Mouse (Mus musculus) brain, adult 2 months (tissue): Measurements from ENCODE around the gene Ext2.
A peak's percentile ranks its signal among the peaks of the same experiment; 100 is the strongest.

ENCODE experiments used
- DNase-seq: peaks from one replicate; pipeline ENCODE4 v3.0.0; 2011; ENCODE audit warnings: low read depth, low spot score

Ext2 gene

DNA sequence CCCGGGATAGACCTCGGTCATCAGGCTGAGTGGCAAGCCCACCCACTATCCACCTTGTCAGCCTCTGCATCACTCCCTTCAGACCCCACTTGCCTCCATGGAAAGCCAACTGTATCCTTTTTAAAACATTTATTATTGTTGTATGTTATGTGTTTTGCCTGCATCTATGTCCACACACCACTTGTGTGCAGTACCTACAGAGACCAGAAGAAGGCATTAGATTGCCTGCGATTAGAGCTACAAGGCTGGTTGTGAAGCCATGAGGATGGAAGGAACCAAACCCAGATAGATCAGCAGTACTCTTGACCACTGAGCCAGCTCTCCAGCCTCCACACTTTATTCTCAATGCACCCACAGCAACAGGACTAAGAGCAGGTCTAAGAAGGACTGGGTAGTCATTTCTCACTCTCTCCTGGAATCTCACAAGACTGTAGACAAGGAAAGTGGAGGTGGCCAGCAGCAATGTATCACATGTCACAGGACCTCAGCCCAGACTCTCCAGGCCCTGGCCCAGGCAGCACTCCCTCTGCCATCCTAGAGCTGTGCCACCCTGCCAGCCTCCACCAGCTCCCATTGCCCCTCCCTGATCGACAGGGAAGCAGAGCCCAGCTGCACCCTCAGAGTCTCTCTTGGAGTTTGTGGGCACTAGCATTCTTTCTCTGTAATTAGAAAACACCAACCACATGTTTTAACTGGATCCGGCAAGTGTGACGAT lies 15.7 kb downstream of the Ext2 start:
- DNase-seq = no peak

DNA sequence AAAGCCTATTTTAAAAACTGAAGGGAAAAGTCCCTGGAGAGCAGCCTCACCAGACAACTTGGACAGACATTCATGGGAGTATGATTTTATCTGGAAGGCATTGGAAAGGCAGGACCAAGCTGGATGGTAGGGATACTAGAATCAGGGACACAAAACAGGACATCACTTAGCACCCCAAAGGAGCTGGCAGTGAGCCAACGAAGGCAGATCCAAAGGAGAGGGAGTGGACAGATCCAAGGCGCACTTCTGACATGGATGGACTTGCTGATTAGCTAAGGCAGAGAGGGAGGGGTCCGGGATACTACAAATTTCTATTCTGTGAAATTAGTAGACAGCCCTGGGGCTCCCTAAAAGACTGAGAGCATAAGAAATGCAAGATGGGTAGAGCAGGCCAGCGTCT lies 16.8 kb downstream of the Ext2 start:
- no peak for DNase-seq

DNA sequence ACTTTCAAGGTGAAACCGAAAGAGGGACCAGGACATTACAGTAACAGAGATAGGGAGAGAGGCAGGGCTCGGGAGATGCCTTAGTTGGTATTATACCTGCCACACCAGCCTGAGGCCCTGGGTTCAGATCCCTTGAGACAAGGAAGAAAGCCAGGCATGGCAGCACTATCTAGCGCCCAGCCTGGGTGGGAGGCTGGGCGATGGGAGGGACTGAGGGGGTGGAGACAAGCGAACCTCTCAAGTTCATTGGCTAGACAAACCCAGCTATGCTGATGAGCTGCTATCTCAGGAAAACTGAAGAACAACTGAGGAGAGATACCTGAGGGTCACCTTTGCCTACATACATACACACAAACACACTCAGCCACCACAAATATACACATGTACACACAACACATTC lies 17.3 kb downstream of the Ext2 start:
- DNase-seq = no peak

DNA sequence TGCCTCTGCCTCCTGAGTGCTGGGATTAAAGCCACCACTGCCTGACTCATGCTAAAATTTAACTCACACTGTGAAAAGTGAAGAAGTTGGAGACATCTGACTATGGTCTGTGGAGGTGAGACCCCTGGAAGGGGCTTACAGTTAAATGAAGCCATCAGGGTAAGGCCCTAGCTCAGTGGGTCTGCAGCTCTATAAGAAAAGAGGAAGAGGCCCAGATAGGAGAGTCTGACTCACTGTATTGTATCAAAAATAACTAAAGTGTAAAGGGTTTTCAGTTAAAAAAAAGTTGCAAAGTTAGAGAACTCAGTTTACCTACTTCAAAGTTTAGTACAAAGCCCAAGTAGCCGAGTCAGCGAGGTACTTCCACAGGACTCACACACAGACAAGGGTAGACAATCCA lies 19.4 kb downstream of the Ext2 start:
- DNase-seq = no peak

DNA sequence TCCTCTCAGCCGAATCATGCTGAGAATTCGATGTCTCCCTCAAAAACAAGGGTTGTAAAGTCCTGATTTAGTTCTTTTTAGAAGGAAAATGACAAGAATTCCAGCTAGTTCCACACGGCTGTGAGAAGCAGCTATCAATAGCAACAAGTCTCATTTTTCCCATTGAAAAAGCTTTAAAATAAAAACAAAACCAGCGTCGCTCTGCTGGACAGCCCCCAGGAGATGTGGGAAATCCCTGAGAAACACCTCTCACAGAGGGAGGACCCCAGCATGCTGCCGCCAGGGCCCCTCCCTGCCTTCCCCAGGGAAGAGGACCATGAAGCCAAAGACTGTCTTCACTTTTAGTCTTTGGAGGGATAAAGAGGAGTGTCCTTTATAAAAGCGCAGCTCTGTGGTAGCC lies 21.3 kb downstream of the Ext2 start:
- no peak for DNase-seq

DNA sequence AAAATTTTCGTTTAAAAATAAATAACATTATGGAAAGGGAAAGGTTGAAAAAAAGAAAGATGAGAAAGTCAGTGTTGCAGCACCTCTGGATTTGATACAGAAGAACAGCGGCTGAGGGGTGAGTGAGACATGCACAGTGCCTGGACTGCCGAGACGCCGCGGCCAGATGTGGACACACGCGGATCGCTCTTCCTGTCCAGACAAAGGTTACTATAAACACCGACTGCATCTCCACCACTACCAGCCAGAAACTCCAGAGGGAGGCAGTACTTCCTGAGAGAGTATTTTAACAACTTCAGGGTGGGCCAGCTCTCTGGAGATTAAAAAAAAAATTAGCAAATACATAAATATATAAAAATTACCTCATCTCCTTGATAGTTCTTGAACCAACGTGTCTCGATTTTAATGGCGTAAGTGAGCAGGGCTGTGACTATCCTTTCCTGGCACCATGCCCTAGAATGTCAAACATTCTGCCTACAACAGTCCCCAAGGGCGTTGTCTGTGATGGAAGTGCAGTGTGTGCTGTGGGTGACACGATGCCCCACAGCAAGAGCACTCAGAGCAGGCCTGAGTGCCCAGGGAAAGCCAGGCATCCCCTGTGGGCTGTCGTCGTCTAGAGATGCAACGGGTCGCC lies 25.1 kb downstream of the Ext2 start:
- DNase-seq = no peak

DNA sequence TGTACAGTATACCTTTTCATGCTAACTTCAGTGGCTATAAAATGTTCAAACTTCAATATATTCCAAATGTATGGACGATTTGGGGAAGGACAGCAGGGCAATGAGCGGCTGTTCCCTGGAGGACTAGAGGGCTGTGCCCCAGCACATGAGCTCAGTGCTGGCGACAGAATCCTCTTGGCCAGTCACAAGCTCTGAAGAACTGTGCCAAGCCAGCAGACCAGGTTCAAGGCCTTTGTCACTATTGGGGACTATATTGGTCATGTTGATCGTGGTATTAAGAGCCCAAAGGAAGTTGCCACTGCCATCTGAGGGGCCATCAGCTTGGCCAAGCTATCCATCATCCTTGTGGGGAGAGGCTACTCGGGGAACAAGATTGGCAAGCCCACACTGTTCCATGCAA lies 28.0 kb downstream of the Ext2 start:
- no peak for DNase-seq

DNA sequence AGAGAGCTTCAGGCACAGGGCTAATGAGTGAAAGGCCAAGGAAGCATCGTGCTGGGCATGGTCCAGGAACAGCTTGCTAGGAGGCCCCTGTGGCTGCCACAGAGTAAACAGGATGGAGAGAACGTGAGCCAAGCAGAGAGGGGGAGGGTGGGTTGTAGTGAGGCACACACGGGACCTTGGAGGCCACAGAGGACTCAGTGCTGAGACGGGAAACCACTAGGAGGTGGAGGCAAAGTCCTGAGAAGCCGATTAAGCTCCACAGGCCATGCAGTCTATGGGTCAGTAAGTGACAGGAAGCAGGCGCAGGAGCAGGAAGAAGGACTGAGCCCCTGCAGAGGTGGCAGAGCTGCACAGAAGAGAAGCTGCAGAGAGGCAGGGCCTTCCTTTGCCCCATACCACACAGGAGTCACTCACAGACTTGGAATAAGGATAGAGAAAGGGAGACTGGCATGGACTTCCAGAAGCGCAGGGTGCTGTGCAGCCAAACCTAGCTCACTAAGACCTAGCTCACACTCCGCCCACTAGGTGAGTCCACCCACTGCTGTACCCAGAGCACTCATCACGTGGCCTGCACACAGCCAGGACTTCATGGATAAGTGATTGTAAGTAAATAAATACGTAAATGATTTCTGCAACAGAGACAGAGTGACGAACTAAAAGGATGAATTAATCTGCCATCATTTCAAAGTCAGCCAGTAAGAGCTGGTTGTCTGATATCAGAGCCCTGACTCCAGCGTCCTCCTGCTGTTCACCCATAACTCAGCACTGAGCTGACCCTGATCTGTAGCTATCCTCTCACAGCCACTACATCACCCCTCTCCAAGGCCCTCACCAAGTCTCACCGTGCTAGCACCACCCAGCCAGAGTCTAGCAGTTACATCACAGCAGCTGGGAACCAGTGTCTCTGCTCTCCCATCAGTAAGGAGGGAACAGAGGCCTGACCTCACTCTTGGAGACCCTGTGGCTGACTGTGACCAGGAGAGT lies 30.6 kb downstream of the Ext2 start:
- peak; percentile 97 for DNase-seq

DNA sequence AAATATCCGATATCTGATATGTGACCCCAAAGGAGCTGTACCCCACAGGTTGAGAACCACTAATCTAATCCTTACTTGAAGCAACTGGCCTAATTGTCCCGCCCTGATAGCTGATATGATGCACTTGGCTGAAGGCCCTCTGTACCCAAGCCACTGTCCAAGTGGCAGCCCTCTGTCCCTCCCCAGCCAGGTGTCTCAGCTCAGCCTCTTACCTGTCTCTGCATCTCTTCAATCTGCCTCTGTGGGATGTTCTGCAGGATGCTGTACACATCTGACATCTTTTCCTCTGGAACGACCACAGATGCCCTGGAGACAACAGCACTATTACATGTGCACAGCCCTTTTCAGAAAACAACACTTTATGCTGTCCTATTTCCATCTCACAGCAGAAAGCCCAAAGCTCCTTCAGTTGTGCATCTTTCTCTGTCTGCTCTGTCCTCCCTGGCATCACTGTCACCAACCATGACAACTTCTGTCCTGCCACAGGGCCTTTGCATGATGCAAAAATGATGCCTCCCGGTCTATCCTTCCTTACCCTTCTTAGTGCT lies 31.5 kb downstream of the Ext2 start:
- DNase-seq = peak; percentile 78

DNA sequence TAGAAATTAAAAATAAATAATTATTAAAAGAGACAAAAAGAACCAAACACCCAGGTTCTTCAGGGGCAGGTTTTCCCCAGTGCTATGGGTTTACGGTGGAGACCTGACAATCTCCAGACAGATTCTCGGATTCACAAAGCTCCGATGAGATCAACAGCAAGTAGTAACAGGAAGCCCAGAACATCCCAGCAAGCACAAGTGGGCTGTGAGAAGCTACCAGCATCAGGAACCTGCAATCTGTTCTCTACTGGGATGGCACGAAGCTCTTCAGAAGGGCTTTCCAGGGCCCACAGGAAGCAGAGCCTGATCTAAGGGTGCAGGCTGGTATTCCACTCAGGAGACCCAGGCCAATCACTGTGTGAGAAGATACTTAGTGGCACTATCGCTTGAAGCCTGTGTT lies 33.8 kb downstream of the Ext2 start:
- DNase-seq = peak; percentile 62

DNA sequence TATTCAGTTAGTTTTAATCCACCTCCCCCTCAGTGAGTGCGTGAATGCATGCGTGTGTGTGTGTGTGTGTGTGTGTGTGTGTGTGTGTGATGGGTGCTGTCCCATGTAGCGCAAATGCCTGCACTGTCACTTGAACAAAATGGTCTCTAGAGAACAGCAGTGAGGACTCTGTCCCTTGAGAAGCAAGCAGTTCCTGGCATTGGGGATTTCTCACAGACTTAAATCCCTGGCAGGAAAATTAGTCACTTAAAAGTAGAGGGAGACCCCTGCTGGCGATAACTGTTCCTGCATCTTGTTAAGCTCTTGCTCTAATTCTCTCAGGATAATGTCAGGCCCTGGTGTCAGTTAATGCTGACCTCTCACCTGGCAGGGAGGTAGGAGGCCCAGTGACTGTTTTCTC lies 36.2 kb downstream of the Ext2 start:
- peak; percentile 98 for DNase-seq

DNA sequence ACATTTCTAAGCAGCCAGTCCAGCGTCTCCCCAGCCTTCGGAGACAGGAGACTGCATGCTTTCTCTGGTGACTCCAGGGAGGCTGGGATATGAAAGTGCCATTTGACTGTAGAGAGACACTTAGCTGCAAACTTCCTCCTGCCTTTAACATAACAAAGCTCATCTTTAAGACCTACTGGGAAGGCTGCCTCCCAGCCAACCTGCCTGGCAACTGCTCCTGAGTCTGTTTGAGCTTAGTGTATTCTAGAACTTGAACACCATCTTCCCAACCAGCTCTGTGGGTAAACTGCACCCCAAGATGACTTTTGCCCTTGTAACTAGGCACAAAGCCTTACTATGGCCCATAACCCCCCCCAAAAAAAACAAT lies 37.0 kb downstream of the Ext2 start:
- DNase-seq = no peak

DNA sequence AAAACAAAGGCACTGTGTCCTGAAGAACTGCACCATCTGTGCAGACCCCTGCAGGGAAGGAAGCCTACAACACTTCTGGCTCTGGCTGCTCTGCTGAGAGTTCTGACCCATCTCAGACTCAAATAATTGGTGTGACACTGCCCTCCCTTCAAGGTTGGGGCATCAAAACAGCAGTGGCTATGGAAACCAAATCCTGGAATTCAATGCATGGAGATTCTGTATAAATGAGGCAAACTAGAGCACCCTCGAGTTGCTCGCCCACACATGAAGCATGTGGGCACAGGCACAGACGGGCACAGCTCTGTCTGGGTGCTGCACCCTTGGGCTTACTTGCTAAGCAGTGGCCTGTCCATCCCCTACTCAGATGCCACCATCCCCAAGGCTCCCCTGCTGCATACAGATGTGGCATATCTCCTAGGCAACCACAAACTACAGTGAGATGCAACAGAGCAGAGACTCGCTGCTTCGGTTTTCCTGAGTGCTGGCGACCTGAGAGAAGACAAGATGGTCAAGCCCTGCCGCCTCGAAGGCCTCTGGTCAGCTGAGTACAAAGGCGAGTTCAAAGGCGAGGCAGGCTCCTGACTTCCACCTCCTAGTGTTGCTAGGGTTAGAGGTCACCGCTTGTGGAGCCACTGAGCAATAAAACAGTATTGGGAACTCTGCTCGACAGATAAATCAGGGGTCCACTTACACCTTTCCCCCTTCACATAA lies 37.5 kb downstream of the Ext2 start:
- DNase-seq = peak; percentile 85

DNA sequence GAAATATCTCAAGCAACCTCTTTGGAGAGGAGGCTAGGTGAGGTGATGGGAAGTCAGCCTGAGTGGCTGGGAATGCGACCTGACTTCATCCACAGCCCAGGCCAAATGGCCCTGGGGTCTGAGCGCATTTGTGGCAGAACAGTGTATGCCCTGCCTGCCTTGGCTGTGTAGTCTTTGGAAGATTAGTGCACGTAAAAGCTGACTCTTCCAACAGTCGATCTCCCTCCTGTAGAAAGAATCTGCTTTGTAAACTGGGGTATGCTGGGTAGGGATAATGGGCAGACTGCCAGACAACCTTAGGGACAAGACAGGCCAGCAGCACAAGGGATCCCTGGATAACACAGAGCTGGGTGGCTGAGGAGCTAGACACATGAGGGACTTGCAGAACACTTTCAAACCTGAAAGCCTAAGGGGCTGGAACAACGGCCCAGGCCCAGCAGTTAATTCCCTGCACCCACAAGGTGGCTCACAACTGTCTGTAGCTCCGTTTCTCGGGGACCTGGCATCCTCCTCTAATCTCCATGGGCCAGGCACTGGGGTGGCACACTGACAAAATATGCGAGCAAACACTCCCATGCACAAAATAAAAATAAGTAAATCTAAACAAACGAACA lies 38.3 kb downstream of the Ext2 start:
- DNase-seq = no peak

DNA sequence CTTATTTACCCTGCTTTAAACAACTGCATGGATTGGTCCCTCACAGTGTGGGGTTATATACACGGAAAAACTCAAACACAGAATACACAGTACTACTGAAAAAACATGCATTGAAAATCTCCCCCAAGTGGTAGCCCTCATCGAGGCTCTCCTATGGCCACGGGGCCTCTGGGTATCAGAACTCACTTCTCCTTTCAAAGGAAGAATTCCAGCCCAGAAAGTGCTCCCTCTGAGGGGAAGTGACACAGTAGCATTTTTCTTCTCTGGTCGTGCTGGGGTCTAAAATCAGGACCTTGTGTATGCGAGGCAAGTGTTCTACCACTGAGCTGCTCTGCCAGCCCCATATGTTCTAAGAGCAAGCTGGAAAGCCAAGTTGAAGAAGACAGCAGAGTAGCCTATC lies 39.7 kb downstream of the Ext2 start:
- DNase-seq = no peak

DNA sequence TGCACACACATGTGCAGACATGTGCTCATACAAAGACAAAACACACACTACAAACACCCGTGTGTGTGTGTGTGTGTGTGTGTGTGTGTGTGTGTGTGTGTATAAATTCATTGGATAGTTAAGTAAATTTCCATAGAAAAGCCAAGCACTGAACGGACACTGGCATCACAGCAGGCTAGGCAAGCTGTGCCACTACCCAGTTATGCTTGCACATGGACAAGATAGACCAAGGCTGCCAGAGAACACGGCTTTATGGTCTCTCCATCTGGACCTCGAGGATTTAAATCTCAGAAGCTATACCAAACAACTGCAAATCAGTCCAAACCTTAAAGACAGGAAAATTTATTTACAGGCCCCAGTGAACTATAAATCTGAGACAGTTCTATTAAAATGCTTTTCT lies 40.2 kb downstream of the Ext2 start:
- DNase-seq = peak; percentile 73

DNA sequence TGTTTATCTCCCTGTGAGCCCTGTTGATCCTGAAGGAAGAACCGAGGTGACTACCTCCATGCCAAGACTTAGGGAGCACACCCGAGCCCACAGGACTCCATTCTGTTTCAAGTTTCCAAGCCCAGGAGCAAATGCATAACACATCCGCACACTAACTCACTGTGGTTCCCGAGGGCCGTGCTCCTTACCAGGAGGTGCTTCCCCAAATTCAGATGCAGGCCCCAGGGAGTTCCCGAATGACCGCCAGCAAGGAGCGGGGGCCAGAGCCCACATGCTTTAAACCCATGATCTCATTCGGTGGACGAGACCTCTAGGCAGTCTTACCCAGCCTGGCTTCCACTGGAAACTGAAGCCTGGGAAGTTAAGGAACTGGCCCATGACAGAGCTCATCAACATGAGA lies 41.8 kb downstream of the Ext2 start:
- DNase-seq = no peak

DNA sequence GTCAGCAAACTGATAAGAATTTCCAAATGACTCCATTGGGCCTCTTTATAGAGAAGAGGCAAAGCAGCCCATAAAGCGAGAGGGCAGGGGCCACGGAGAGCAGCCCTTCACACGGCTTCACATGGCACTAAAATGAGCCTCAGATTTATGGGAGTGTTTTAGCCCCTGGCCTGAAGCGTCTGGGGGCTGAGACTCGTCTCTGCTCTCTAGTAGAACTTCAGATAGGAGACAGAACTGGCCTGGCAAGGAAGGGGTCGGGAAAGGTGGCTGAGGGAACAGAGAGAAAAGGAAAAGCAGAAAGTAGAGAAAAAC lies 42.5 kb downstream of the Ext2 start:
- no peak for DNase-seq

DNA sequence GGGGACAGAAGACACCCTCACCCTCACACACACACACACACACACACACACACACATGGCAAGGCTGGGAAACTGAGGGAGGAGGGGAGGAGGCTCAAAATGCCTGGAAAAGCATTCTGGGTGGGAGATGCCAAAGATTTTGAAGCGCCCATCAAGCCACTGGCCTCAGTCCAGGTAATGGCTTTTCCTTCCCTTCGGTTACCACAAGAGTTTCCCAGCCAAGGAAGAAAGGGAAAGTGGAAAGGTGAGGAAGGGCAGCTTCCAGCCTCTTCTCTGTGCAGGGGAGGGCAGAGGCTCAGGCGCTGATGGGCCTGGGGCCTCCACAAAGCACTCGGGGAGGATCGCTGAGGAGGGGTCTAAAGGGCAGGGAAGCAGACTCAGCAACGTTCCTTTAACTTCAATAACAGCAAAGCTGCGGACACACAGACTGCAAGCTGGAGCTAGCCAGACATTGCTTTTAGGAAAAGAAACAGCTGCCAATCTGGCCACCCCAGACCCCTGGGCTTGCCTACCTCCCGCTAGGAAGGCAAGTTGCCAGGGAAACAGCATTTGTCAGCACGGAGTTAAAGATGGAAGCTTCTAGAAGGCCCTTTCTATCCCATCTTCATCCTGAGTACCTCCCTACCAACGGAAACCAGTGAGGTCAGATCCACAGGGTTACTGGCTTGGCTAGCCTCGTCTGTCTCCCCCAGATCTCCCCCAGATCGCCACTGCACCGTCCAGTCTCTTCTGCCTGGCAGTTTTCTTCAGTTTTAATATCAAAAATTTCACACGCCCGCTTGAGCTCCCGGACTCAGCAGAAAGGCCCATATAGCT lies 43.1 kb downstream of the Ext2 start:
- DNase-seq = no peak

DNA sequence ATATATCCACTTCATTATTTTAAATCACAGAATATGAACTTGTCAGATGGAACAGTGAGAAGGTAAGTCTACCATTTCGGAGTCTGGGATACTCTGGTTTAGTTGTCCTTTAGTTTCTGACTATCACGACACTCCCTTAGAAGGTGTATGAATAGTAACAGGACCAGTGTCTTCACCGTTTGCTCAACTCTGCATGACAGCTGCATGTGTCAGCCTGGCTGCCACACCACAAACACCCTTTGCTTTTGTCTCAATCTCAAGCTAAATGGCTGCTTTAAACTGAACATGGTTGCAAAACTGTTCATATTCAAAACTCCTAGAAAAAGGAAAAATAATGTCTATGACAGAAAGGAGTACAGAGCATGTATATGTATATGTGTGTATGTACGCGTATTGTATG lies 43.8 kb downstream of the Ext2 start:
- DNase-seq = no peak

DNA sequence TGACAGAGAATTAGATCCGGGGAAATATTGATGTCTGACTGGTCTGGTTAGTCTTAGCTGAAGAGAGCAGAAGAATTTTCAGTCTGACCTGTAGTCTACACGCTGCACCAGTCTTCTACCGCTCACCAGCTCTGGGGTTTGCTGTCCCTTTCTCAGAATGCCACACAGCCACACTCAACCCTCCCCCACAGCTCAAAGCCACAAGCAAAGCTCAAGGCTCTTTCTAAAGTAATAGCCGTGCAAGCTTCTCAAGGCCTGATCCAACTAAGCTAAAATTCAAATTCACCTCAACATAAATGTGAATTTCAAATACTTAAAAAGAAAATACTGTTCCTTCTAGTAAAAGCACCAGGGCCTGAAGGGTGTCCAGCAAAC lies 45.3 kb downstream of the Ext2 start:
- DNase-seq = no peak
